Mouse (Mus musculus): ENCODE measurements around the gene Dock8. TPM values are rescaled to one million over a fixed set of nuclear protein-coding genes. Genes with fewer than 3 reads are reported as not detected.

The Dock8 gene
- total and polyA plus RNA-seq, 3 experiments: 9.8 to 37.5 (median 22.4) TPM

DNA sequence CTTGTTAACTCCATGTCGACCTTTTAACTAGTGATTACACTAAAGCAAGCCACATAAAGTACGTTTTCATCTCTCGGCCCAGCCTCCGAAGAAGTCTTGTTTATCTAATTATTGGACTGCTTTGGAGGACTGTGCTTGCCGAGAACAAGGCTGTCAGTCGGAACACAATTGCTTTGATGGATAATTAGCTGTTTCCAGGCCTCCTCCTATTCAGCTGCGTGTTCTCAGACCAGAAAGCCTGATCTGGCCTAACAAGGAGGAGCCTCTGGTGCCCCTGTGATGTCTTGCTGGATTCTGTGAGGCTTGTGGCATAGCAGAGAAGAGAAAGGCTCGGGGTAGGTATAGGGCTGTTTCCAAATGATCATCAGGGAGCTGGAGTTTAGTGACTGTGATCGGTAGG, 106.3 kb downstream of the Dock8 start:
- Histone ChIP-seq H3K4me2 (ENCODE audit: insufficient read depth, low read depth, poor library complexity, severe bottlenecking) (no peak overlapping the region), H3K27ac (ENCODE audit: insufficient read depth, low read depth) (no peak overlapping the region), H3K4me1 (ENCODE audit: control insufficient read depth in 1 of 2, insufficient read depth in 2 of 2) (no peaks in the 10 kb centered on the region), H3K27me3 (replicated peaks) (no peaks in the 10 kb centered on the region), H3K4me3 (replicated peaks in 1 of 3; ENCODE audit: low read depth in 2 of 3, low read length in 2 of 3, poor library complexity in 1 of 3) (no peak overlapping the region), H3K9ac (ENCODE audit: insufficient read depth, low read depth) (no peak overlapping the region), H3K36me3 (replicated peaks in 1 of 2; ENCODE audit: control insufficient read depth in 1 of 2, insufficient read depth in 1 of 2, low read length in 1 of 2) (peaks cover 66 to 97% of the 10 kb centered on the region in 2 experiments), H3K79me2 (replicated peaks; ENCODE audit: control insufficient read depth, extremely low read depth, insufficient read depth, poor library complexity, severe bottlenecking) (no peaks in the 10 kb centered on the region), H3K9me3 (replicated peaks; ENCODE audit: low read length) (peaks cover 11% of the 10 kb centered on the region)
- in situ Hi-C loops (cut with MboI; ENCODE audit: low pct_ligation_motif_present, low pct_unique_long_range_greater_than_20kb, low sequenced_read_pairs) (no loop called here), dilution Hi-C loops (cut with MboI; ENCODE audit: extremely low pct_ligation_motif_present, extremely low pct_unique_long_range_greater_than_20kb, low sequenced_read_pairs) (no loop called here)
- no peak for TF ChIP-seq CHD1 (IDR thresholded peaks at IDR 0.05; ENCODE audit: low read depth, low read length)
- no peak for TF ChIP-seq NELFE (IDR thresholded peaks at IDR 0.05; ENCODE audit: low read depth, low read length)
- TF ChIP-seq POLR2AphosphoS2 (IDR thresholded peaks at IDR 0.05; ENCODE audit: low read depth, low read length): no peak
- no peak for TF ChIP-seq ZMIZ1 (IDR thresholded peaks at IDR 0.05; ENCODE audit: low read depth, low read length)
- no peak for TF ChIP-seq RAD21 (IDR thresholded peaks at IDR 0.05; ENCODE audit: low read depth, low read length)
- no peak for TF ChIP-seq TBP (conservative IDR thresholded peaks at IDR 0.05; ENCODE audit: low read depth, low read length)
- TF ChIP-seq IRF4 (IDR thresholded peaks at IDR 0.05; ENCODE audit: low read depth, low read length): no peak
- TF ChIP-seq MEF2A (IDR thresholded peaks at IDR 0.05; ENCODE audit: borderline replicate concordance, low read depth, low read length): no peak
- no peak for TF ChIP-seq E2F4 (IDR thresholded peaks at IDR 0.05; ENCODE audit: insufficient replicate concordance, low read depth, low read length)
- TF ChIP-seq HCFC1 (IDR thresholded peaks at IDR 0.05; ENCODE audit: low read depth, low read length): no peak
- no peak for TF ChIP-seq UBTF (IDR thresholded peaks at IDR 0.05; ENCODE audit: low read depth, low read length)
- TF ChIP-seq POLR2A (IDR thresholded peaks at IDR 0.05; ENCODE audit: low read depth, low read length): no peak
- TF ChIP-seq MAZ (IDR thresholded peaks at IDR 0.05; ENCODE audit: low read depth, low read length): no peak
- TF ChIP-seq SMC3 (IDR thresholded peaks at IDR 0.05; ENCODE audit: low read depth, low read length): no peak
- DNase-seq (ENCODE audit: extremely low read depth): no peak

DNA sequence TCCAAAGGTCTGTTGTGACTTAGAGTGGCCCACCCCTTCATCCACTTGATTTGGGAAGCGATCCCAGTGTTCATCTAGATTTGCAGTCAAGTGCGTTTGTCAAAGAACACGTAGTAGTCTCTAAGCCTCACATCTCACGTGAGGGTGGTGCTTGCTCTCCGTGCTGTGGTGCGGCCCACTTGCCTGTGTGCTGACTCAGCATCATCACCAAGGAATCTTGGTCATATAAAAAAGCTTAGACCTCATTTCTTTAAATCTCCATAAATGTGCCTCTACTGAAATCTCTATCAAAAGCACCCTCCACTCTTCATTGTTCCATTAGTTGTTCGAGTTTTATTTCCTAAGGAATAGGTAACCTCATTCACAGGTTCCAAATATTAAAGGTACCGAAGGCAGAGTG, 107.0 kb downstream of the Dock8 start:
- Histone ChIP-seq H3K36me3 (replicated peaks in 1 of 2; ENCODE audit: control insufficient read depth in 1 of 2, insufficient read depth in 1 of 2, low read length in 1 of 2) (peaks cover 64 to 97% of the 10 kb centered on the region in 2 experiments), H3K9me3 (replicated peaks; ENCODE audit: low read length) (peaks cover 11% of the 10 kb centered on the region), H3K27ac (ENCODE audit: insufficient read depth, low read depth) (no peak overlapping the region), H3K4me3 (replicated peaks in 1 of 3; ENCODE audit: low read depth in 2 of 3, low read length in 2 of 3, poor library complexity in 1 of 3) (no peak overlapping the region), H3K4me2 (ENCODE audit: insufficient read depth, low read depth, poor library complexity, severe bottlenecking) (no peak overlapping the region), H3K9ac (ENCODE audit: insufficient read depth, low read depth) (no peak overlapping the region), H3K79me2 (replicated peaks; ENCODE audit: control insufficient read depth, extremely low read depth, insufficient read depth, poor library complexity, severe bottlenecking) (no peaks in the 10 kb centered on the region), H3K27me3 (replicated peaks) (no peaks in the 10 kb centered on the region), H3K4me1 (ENCODE audit: control insufficient read depth in 1 of 2, insufficient read depth in 2 of 2) (no peaks in the 10 kb centered on the region)
- dilution Hi-C loops (cut with MboI; ENCODE audit: extremely low pct_ligation_motif_present, extremely low pct_unique_long_range_greater_than_20kb, low sequenced_read_pairs): no loop called here
- no peak for DNase-seq (ENCODE audit: extremely low read depth)
- in situ Hi-C loops (cut with MboI; ENCODE audit: low pct_ligation_motif_present, low pct_unique_long_range_greater_than_20kb, low sequenced_read_pairs): no loop called here
- peak; percentile 75 for TF ChIP-seq MAFK (IDR thresholded peaks at IDR 0.05; ENCODE audit: insufficient replicate concordance, low read length)
- no peak for TF ChIP-seq ELF1 (IDR thresholded peaks at IDR 0.05; ENCODE audit: low read depth, low read length)
- no peak for TF ChIP-seq ZMIZ1 (IDR thresholded peaks at IDR 0.05; ENCODE audit: low read depth, low read length)
- no peak for TF ChIP-seq JUN (IDR thresholded peaks at IDR 0.05; ENCODE audit: insufficient read depth, low read depth, low read length)
- no peak for TF ChIP-seq NRF1 (IDR thresholded peaks at IDR 0.05; ENCODE audit: low read depth, low read length)
